Mouse (Mus musculus) hindbrain, embryonic 11.5 days (tissue): Measurements from ENCODE around the gene Farp1. TPM values are rescaled to one million over a fixed set of nuclear protein-coding genes. Genes with fewer than 3 reads are reported as not detected.
"Not testable (repeated sequence)": the region's sequence is repeated elsewhere in the genome, so short reads cannot be mapped to it uniquely, and the experiment has no call there.

Experiments
- ATAC-seq: fragments of 200-750 bp; cut with Nextera tagmentation; 2 replicates; pipeline ENCODE4 v1.8.0; 2017; ENCODE audit warnings: mild to moderate bottlenecking, moderate TSS enrichment, moderate library complexity; ENCODE audit not compliant: low FRiP score
- DNase-seq: peaks from one replicate; pipeline ENCODE4 v3.0.0-alpha.2; 2015; ENCODE audit warnings: low spot score
- H3K27ac ChIP-seq: fragments of 300-500 bp; sonication (generic); 2 replicates; pipeline ENCODE4 v1.5.1; 2014; ENCODE audit warnings: mild to moderate bottlenecking, low read depth, low read length
- H3K27me3 ChIP-seq: fragments of 300-500 bp; sonication (generic); 2 replicates; pipeline ENCODE4 v1.6.1; 2014; ENCODE audit warnings: mild to moderate bottlenecking, low read length, moderate library complexity, mixed read lengths; ENCODE audit not compliant: control insufficient read depth, insufficient read depth
- H3K36me3 ChIP-seq: fragments of 300-500 bp; sonication (generic); 2 replicates; pipeline ENCODE4 v1.6.1; 2014; ENCODE audit warnings: mild to moderate bottlenecking, low read length, moderate library complexity, mixed read lengths; ENCODE audit not compliant: control insufficient read depth, insufficient read depth
- H3K4me1 ChIP-seq: fragments of 300-500 bp; sonication (generic); replicated peaks from 2 replicates; pipeline ENCODE4 v1.6.1; 2014; ENCODE audit warnings: low read length, mixed read lengths; ENCODE audit not compliant: control insufficient read depth, insufficient read depth
- H3K4me2 ChIP-seq: fragments of 300-500 bp; sonication (generic); replicated peaks from 2 replicates; pipeline ENCODE4 v1.6.1; 2014; ENCODE audit warnings: mild to moderate bottlenecking, low read depth, low read length
- H3K4me3 ChIP-seq: fragments of 300-500 bp; sonication (generic); 2 replicates; pipeline ENCODE4 v1.5.1; 2014; ENCODE audit warnings: low read depth, low read length
- H3K9ac ChIP-seq: fragments of 300-500 bp; sonication (generic); 2 replicates; pipeline ENCODE4 v1.6.1; 2014; ENCODE audit warnings: low read depth, low read length
- H3K9me3 ChIP-seq: fragments of 300-500 bp; sonication (generic); 2 replicates; pipeline ENCODE4 v1.6.1; 2016; ENCODE audit warnings: low read length; ENCODE audit not compliant: control insufficient read depth
- WGBS: fragments of 180-500 bp; shearing (Covaris S2); extraction: QIAGEN DNeasy Blood & Tissue Kit; methylation state at CpG from one replicate; pipeline ENCODE4 v1.1.7; 2014; 5-methylcytosine and 5-hydroxymethylcytosine counted together
- polyA plus RNA-seq: library from polyadenylated mRNA; unstranded; fragments of >200 nt; fragmentation: Nextera tagmentation; extraction: Ambion mirVana; gene quantifications from 2 replicates; pipeline ENCODE4 v1.2.1, GENCODE M21; 2014

Farp1 gene
- polyA plus RNA-seq, 1 experiment from 2014 or later: 32.5 TPM

GRCm38 (mm10) chr14:121128858-121129800 lies 94.1 kb downstream of the Farp1 start:
- Histone ChIP-seq H3K9me3 (no peaks in the 10 kb centered on the region), H3K4me1 (no peaks in the 10 kb centered on the region; the same call in 1 of the 2 replicates), H3K27ac (0 out of 2 replicates have a peak overlapping the region, but pooled peaks have one; percentile 4), H3K9ac (no peak overlapping the region), H3K36me3 (no peaks in the 10 kb centered on the region), H3K4me2 (no peak overlapping the region), H3K4me3 (no peak overlapping the region), H3K27me3 (no peaks in the 10 kb centered on the region)
- ATAC-seq (no peak), DNase-seq (no peak)
- WGBS: 46% methylated on average over 20 of the region's 20 CpGs

GRCm38 (mm10) chr14:121130351-121130750 lies 95.4 kb downstream of the Farp1 start:
- not testable (repeated sequence) for H3K36me3 ChIP-seq, ATAC-seq, DNase-seq, H3K9ac ChIP-seq, H3K4me1 ChIP-seq, H3K9me3 ChIP-seq, H3K27ac ChIP-seq, H3K27me3 ChIP-seq, H3K4me3 ChIP-seq, H3K4me2 ChIP-seq
- no CpG with 5 or more reads among the region's 1 CpGs for WGBS

GRCm38 (mm10) chr14:121134414-121134813 lies 99.4 kb downstream of the Farp1 start:
- 35% methylated on average over 3 of the region's 3 CpGs for WGBS
- no peaks in the 10 kb centered on the region; the same call in 1 of the 2 replicates for H3K4me1 ChIP-seq
- H3K4me2 ChIP-seq: no peak overlapping the region
- DNase-seq (peak; percentile 39), ATAC-seq (no peak)
- H3K9ac ChIP-seq: no peak overlapping the region
- no peak overlapping the region for H3K27ac ChIP-seq
- H3K4me3 ChIP-seq: no peak overlapping the region
- H3K27me3 ChIP-seq: no peaks in the 10 kb centered on the region
- no peaks in the 10 kb centered on the region for H3K9me3 ChIP-seq
- H3K36me3 ChIP-seq: no peaks in the 10 kb centered on the region

GRCm38 (mm10) chr14:121143831-121144455 lies 108.9 kb downstream of the Farp1 start:
- Histone ChIP-seq H3K9me3 (no peaks in the 10 kb centered on the region), H3K9ac (no peak overlapping the region)

GRCm38 (mm10) chr14:121144496-121144895 lies 109.5 kb downstream of the Farp1 start:
- no peaks in the 10 kb centered on the region for H3K4me1 ChIP-seq
- no peak overlapping the region for H3K27ac ChIP-seq
- no peaks in the 10 kb centered on the region for H3K36me3 ChIP-seq
- H3K27me3 ChIP-seq: no peaks in the 10 kb centered on the region
- WGBS: 82% methylated on average over 2 of the region's 2 CpGs
- ATAC-seq (no peak), DNase-seq (no peak)
- H3K9ac ChIP-seq: no peak overlapping the region
- no peak overlapping the region for H3K4me3 ChIP-seq
- no peaks in the 10 kb centered on the region for H3K9me3 ChIP-seq
- H3K4me2 ChIP-seq: no peak overlapping the region

More at GRCm38 (mm10) chr14:121143831-121144455, 108.9 kb downstream of the Farp1 start:
- no peak overlapping the region for H3K4me2 ChIP-seq
- no peak overlapping the region for H3K4me3 ChIP-seq
- H3K4me1 ChIP-seq: no peaks in the 10 kb centered on the region
- no peaks in the 10 kb centered on the region for H3K27me3 ChIP-seq
- H3K27ac ChIP-seq: no peak overlapping the region
- ATAC-seq: no peak
- no peaks in the 10 kb centered on the region for H3K36me3 ChIP-seq
- WGBS: 89% methylated on average over 7 of the region's 7 CpGs
- DNase-seq: no peak

- ATAC-seq: no peak
- no peak overlapping the region for H3K4me3 ChIP-seq
- DNase-seq: no peak
- 54% methylated on average over 3 of the region's 3 CpGs for WGBS
- no peak overlapping the region for H3K9ac ChIP-seq
- no peaks in the 10 kb centered on the region for H3K9me3 ChIP-seq
- no peaks in the 10 kb centered on the region for H3K4me1 ChIP-seq
- H3K27ac ChIP-seq: no peak overlapping the region
- H3K36me3 ChIP-seq: no peaks in the 10 kb centered on the region
- H3K4me2 ChIP-seq: no peak overlapping the region
- no peaks in the 10 kb centered on the region for H3K27me3 ChIP-seq
Observed at GRCm38 (mm10) chr14:121145291-121145690, 110.3 kb downstream of the Farp1 start.

- DNase-seq: no peak
- no peaks in the 10 kb centered on the region for H3K36me3 ChIP-seq
- no peaks in the 10 kb centered on the region for H3K4me1 ChIP-seq
- no peak for ATAC-seq
- H3K4me3 ChIP-seq: no peak overlapping the region
- H3K9me3 ChIP-seq: no peaks in the 10 kb centered on the region
- no peak overlapping the region for H3K4me2 ChIP-seq
- H3K27ac ChIP-seq: no peak overlapping the region
- H3K9ac ChIP-seq: no peak overlapping the region
- WGBS: 22% methylated on average over 10 of the region's 10 CpGs
- no peaks in the 10 kb centered on the region for H3K27me3 ChIP-seq
Observed at GRCm38 (mm10) chr14:121145698-121146097, 110.7 kb downstream of the Farp1 start.

GRCm38 (mm10) chr14:121146213-121146612 lies 111.2 kb downstream of the Farp1 start:
- 59% methylated on average over 7 of the region's 7 CpGs for WGBS
- no peak overlapping the region for H3K27ac ChIP-seq

More at GRCm38 (mm10) chr14:121146213-121146612, 111.2 kb downstream of the Farp1 start:
- ATAC-seq (no peak), DNase-seq (no peak)
- H3K27me3 ChIP-seq: no peaks in the 10 kb centered on the region
- no peak overlapping the region for H3K4me2 ChIP-seq
- H3K4me3 ChIP-seq: no peak overlapping the region
- H3K9me3 ChIP-seq: no peaks in the 10 kb centered on the region
- no peaks in the 10 kb centered on the region for H3K36me3 ChIP-seq
- H3K4me1 ChIP-seq: no peaks in the 10 kb centered on the region
- no peak overlapping the region for H3K9ac ChIP-seq
